Mouse (Mus musculus): ENCODE measurements around the gene Rbms2. TPM values are rescaled to one million over a fixed set of nuclear protein-coding genes. Genes with fewer than 3 reads are reported as not detected.
"Not testable (repeated sequence)": the region's sequence is repeated elsewhere in the genome, so short reads cannot be mapped to it uniquely, and the experiment has no call there.

The Rbms2 gene
- total RNA-seq, 1 experiment: 30.8 TPM

DNA sequence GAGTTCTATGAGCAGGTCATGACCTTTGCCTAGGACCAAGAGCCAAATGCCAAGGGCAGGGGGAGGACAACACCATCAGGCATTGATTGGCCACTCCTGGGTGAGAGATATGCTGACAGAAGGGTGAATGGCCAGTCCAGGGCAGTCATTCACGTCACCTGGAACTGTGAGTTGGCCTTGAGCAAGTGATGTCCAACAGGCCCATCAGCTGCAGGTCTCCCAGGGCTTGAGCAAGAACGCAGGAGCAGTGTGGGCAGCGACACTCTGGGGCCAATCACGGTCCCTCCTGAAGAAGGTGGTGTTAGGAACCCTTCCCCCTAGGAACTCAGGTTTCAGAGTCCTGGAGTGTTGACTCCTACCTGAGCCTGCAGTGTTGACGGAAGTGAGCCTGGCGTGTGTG, 21.8 kb upstream of the Rbms2 start:
- Histone ChIP-seq H3K4me3 (ENCODE audit: insufficient read depth in 1 of 2, low read depth in 1 of 2, low read length in 2 of 2, poor library complexity in 1 of 2, severe bottlenecking in 1 of 2) (no peak overlapping the region), H3K36me3 (ENCODE audit: control insufficient read depth, insufficient read depth, low read length, poor library complexity, severe bottlenecking) (peaks cover 9% of the 10 kb centered on the region), H3K9ac (ENCODE audit: insufficient read depth, low read depth, low read length, poor library complexity, severe bottlenecking) (no peak overlapping the region), H3K9me3 (ENCODE audit: control insufficient read depth, insufficient read depth, low read depth, low read length) (no peaks in the 10 kb centered on the region), H3K27ac (ENCODE audit: insufficient read depth, low read depth, low read length, poor library complexity, severe bottlenecking) (no peak overlapping the region), H3K4me1 (ENCODE audit: control insufficient read depth in 2 of 2, insufficient read depth in 2 of 2, low read length in 2 of 2, poor library complexity in 1 of 2) (peaks cover 10 to 14% of the 10 kb centered on the region in 2 experiments; a peak in 3 of 4 replicates)
- in situ Hi-C loops (cut with MboI; ENCODE audit: low sequenced_read_pairs in 2 of 2, unreplicated experiment in 2 of 2): no loop called here
- no peak for DNase-seq (ENCODE audit: low read depth, low spot score)
- TF ChIP-seq ZC3H11A (IDR thresholded peaks at IDR 0.05; ENCODE audit: borderline replicate concordance, low read depth, low read length): no peak
- no peak for TF ChIP-seq ZNF384 (IDR thresholded peaks at IDR 0.05; ENCODE audit: low read depth, low read length)
- TF ChIP-seq CHD2 (IDR thresholded peaks at IDR 0.05; ENCODE audit: low read depth, low read length): no peak
- no peak for TF ChIP-seq HCFC1 (IDR thresholded peaks at IDR 0.05; ENCODE audit: borderline replicate concordance, insufficient read depth, low read length)

DNA sequence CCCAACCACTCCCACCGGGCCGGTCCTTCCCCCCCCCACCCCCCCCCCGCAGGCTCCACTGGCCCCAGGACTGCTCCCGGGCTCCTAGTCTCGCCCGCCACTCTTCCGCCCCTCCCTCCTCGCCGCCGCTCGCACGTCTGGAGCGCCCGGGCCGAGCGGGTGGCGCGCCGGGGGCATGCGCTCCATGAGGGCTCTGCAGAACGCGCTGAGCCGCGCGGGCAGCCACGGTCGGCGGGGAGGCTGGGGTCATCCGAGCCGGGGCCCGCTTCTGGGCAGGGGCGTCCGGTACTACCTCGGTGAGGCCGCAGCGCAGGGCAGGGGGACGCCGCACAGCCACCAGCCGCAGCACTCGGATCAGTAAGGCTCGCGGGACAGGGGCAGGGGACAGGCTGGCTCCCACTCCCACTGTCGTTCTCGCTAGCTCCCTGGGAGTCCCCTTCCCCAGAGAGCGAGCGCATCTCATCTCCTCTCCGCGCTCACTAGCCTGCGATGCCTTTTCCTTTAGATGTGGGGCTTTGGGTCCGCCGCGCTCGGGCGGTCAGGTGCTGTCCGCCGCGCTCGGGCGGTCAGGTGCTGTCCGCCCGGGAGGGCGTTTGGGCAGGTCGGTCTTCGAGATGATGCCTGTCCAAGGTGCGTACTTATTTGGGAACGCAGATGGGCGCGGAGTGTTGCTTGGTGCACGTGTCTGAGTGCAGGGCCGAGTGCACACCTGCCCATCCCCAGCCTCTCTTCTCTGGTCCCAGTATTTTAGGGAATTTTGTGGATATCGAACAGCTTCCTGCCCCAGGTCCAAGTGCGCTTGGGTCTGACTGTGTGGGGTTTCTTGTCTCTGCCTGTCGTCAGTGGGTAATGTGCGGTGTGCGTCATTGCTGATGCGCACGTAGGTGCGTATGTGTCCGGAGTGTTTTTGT, 14.7 kb upstream of the Rbms2 start:
- TF ChIP-seq HCFC1 (IDR thresholded peaks at IDR 0.05; ENCODE audit: borderline replicate concordance, insufficient read depth, low read length): no peak
- no peak for TF ChIP-seq ZC3H11A (IDR thresholded peaks at IDR 0.05; ENCODE audit: borderline replicate concordance, low read depth, low read length)
- no peak for TF ChIP-seq MAFK (IDR thresholded peaks at IDR 0.05; ENCODE audit: insufficient read depth, low read depth, low read length)
- TF ChIP-seq ZNF384 (IDR thresholded peaks at IDR 0.05; ENCODE audit: low read depth, low read length): no peak
- no peak for TF ChIP-seq CHD2 (IDR thresholded peaks at IDR 0.05; ENCODE audit: low read depth, low read length)
- H3K9me3 ChIP-seq (ENCODE audit: control insufficient read depth, insufficient read depth, low read depth, low read length): no peaks in the 10 kb centered on the region
- H3K9ac ChIP-seq (ENCODE audit: insufficient read depth, low read depth, low read length, poor library complexity, severe bottlenecking): peak overlapping the region; percentile 87
- no peak for DNase-seq (ENCODE audit: low read depth, low spot score)
- peaks cover 3% of the 10 kb centered on the region; the same call in 1 of the 2 replicates for H3K36me3 ChIP-seq (ENCODE audit: control insufficient read depth, insufficient read depth, low read length, poor library complexity, severe bottlenecking)
- peak overlapping the region; percentile 86 to 89 for H3K4me3 ChIP-seq (ENCODE audit: insufficient read depth in 1 of 2, low read depth in 1 of 2, low read length in 2 of 2, poor library complexity in 1 of 2, severe bottlenecking in 1 of 2)
- peaks cover 0 to 2% of the 10 kb centered on the region in 2 experiments; a peak in 1 of 4 replicates for H3K4me1 ChIP-seq (ENCODE audit: control insufficient read depth in 2 of 2, insufficient read depth in 2 of 2, low read length in 2 of 2, poor library complexity in 1 of 2)
- in situ Hi-C loops (cut with MboI; ENCODE audit: low sequenced_read_pairs in 2 of 2, unreplicated experiment in 2 of 2): no loop called here
- H3K27ac ChIP-seq (ENCODE audit: insufficient read depth, low read depth, low read length, poor library complexity, severe bottlenecking): peak overlapping the region; percentile 54

DNA sequence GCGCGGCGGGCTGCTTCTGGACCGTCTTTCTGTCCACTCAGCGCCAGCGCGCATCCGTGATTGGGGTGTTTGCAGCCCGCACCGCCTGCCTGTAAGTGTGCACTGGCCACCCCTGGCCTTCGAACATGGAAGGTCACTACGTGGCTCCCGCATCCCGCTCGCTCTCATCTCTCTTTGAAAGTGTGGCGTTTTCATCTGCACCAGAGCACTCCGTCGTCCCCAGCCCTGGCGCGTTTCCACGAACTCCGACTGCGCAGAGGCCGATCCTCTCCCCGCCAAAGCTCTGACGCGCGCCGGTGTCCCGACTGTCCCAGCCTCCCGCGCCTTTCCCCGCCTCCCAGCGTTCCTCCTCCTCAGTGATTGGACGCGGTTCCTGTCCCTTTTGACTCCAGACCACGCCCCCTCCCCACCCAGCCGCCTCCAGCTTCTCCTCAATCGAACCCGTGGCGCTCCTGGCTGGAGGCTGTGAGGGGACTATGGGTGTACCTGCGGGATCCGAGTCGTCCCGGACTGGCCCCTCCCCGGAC, 14.0 kb upstream of the Rbms2 start, which contains the start of gene Gls2:
Gls2 (plus strand) TSS at position 434 of the 527 bp plus-strand sequence.
- in situ Hi-C loops (cut with MboI; ENCODE audit: low sequenced_read_pairs in 2 of 2, unreplicated experiment in 2 of 2): no loop called here
- Histone ChIP-seq H3K27ac (ENCODE audit: insufficient read depth, low read depth, low read length, poor library complexity, severe bottlenecking) (peak within 1 kb of the TSS; percentile 54), H3K4me1 (ENCODE audit: control insufficient read depth in 2 of 2, insufficient read depth in 2 of 2, low read length in 2 of 2, poor library complexity in 1 of 2) (peaks cover 0 to 2% of the 10 kb centered on the region in 2 experiments; a peak in 1 of 4 replicates), H3K9ac (ENCODE audit: insufficient read depth, low read depth, low read length, poor library complexity, severe bottlenecking) (peak within 1 kb of the TSS; percentile 87), H3K36me3 (ENCODE audit: control insufficient read depth, insufficient read depth, low read length, poor library complexity, severe bottlenecking) (peaks cover 1% of the 10 kb centered on the region; the same call in 1 of the 2 replicates), H3K4me3 (ENCODE audit: insufficient read depth in 1 of 2, low read depth in 1 of 2, low read length in 2 of 2, poor library complexity in 1 of 2, severe bottlenecking in 1 of 2) (peak within 1 kb of the TSS; percentile 86 to 89), H3K9me3 (ENCODE audit: control insufficient read depth, insufficient read depth, low read depth, low read length) (no peaks in the 10 kb centered on the region)
- TF ChIP-seq ZC3H11A (IDR thresholded peaks at IDR 0.05; ENCODE audit: borderline replicate concordance, low read depth, low read length): no peak
- TF ChIP-seq ZNF384 (IDR thresholded peaks at IDR 0.05; ENCODE audit: low read depth, low read length): no peak
- 0 out of 2 replicates have a peak, but pooled peaks have one; percentile 38 for TF ChIP-seq HCFC1 (IDR thresholded peaks at IDR 0.05; ENCODE audit: borderline replicate concordance, insufficient read depth, low read length)
- no peak for TF ChIP-seq CHD2 (IDR thresholded peaks at IDR 0.05; ENCODE audit: low read depth, low read length)
- DNase-seq (ENCODE audit: low read depth, low spot score): peak; percentile 100

- H3K27ac ChIP-seq (ENCODE audit: insufficient read depth, low read depth, low read length, poor library complexity, severe bottlenecking): no peak overlapping the region
- H3K36me3 ChIP-seq (ENCODE audit: control insufficient read depth, insufficient read depth, low read length, poor library complexity, severe bottlenecking): no peaks in the 10 kb centered on the region
- H3K4me1 ChIP-seq (ENCODE audit: control insufficient read depth in 2 of 2, insufficient read depth in 2 of 2, low read length in 2 of 2, poor library complexity in 1 of 2): peaks cover 0 to 2% of the 10 kb centered on the region in 2 experiments; a peak in 1 of 4 replicates
- DNase-seq (ENCODE audit: low read depth, low spot score): no peak
- H3K9ac ChIP-seq (ENCODE audit: insufficient read depth, low read depth, low read length, poor library complexity, severe bottlenecking): no peak overlapping the region
- H3K4me3 ChIP-seq (ENCODE audit: insufficient read depth in 1 of 2, low read depth in 1 of 2, low read length in 2 of 2, poor library complexity in 1 of 2, severe bottlenecking in 1 of 2): peak overlapping the region in 1 of 2 experiments; percentile 86; a peak in 1 of 4 replicates
- H3K9me3 ChIP-seq (ENCODE audit: control insufficient read depth, insufficient read depth, low read depth, low read length): no peaks in the 10 kb centered on the region
- in situ Hi-C loops (cut with MboI; ENCODE audit: low sequenced_read_pairs in 2 of 2, unreplicated experiment in 2 of 2): no loop called here
- TF ChIP-seq CHD2 (IDR thresholded peaks at IDR 0.05; ENCODE audit: low read depth, low read length): no peak
- TF ChIP-seq ZC3H11A (IDR thresholded peaks at IDR 0.05; ENCODE audit: borderline replicate concordance, low read depth, low read length): no peak
- TF ChIP-seq ZNF384 (IDR thresholded peaks at IDR 0.05; ENCODE audit: low read depth, low read length): no peak
- no peak for TF ChIP-seq HCFC1 (IDR thresholded peaks at IDR 0.05; ENCODE audit: borderline replicate concordance, insufficient read depth, low read length)
- TF ChIP-seq MAFK (IDR thresholded peaks at IDR 0.05; ENCODE audit: insufficient read depth, low read depth, low read length): no peak
Measured at GRCm38 (mm10) chr10:128193113-128193512, 13.0 kb upstream of the Rbms2 start.

DNA sequence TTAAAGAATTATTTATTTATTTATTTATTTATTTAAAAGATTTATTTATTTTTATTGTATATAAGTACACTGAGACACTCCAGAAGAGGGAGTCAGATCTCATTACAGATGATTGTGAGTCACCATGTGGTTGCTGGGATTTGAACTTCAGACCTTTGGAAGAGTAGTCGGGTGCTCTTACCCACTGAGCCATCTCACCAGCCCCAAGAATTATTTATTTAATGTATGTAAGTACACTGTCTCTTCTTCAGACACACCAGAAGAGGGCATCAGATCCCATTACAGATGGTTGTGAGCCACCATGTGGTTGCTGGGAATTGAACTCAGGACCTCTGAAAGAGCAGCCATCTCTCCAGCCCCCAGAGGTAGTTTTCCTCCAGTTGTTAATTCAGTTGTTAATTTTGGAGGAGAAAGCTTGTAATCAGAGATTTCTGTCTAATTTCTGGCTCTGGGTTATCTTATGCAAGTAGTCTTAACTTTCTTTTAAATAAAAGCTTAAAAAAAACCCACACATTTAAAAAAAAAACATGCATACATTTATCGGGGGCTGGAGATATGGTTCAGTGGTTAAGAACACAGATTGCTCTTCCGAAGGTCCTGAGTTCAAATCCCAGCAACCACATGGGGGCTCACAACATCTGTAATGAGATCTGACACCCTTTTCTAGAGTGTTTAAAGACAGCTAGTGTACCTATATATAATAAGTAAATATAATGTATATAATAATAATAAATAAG, 12.1 kb upstream of the Rbms2 start:
- H3K9ac ChIP-seq (ENCODE audit: insufficient read depth, low read depth, low read length, poor library complexity, severe bottlenecking); in situ Hi-C loops (cut with MboI; ENCODE audit: low sequenced_read_pairs in 2 of 2, unreplicated experiment in 2 of 2); DNase-seq (ENCODE audit: low read depth, low spot score); H3K36me3 ChIP-seq (ENCODE audit: control insufficient read depth, insufficient read depth, low read length, poor library complexity, severe bottlenecking); H3K4me1 ChIP-seq (ENCODE audit: control insufficient read depth in 2 of 2, insufficient read depth in 2 of 2, low read length in 2 of 2, poor library complexity in 1 of 2); H3K27ac ChIP-seq (ENCODE audit: insufficient read depth, low read depth, low read length, poor library complexity, severe bottlenecking); H3K4me3 ChIP-seq (ENCODE audit: insufficient read depth in 1 of 2, low read depth in 1 of 2, low read length in 2 of 2, poor library complexity in 1 of 2, severe bottlenecking in 1 of 2); H3K9me3 ChIP-seq (ENCODE audit: control insufficient read depth, insufficient read depth, low read depth, low read length): not testable (repeated sequence)

Measured in ES-E14 (cell line).